Mouse (Mus musculus) frontal cortex, postnatal 25 days (tissue): ENCODE data around the gene Ktn1.

Source experiments
- DNase-seq, 2 experiments: peaks; one replicate each; pipeline ENCODE4 v3.0.0; 2022; ENCODE audit warnings: low spot score in 2 of 2

Gene Ktn1

DNA sequence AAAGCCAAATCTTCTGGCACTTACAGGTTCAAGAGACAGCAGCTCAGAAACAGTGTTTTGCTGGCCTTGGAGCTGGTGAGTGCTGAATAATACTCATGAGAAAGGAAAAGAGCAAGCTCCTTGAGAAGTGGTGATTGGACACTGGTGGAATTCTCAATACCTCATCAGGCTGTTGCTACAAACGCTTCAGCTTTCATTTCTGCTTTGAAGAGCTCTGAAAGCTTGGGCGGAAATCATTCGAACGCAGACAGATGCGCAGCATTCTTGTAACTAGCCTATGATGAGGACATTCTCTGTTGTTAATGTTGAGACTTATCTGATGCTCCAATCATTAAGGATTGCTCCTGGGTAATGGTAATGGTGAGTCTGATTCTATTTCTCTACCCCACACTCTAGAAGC, at the start of gene Ktn1:
Gene Ktn1 (plus strand): TSS at position 231 of the 400 bp plus-strand sequence.
- DNase-seq: no peak

DNA sequence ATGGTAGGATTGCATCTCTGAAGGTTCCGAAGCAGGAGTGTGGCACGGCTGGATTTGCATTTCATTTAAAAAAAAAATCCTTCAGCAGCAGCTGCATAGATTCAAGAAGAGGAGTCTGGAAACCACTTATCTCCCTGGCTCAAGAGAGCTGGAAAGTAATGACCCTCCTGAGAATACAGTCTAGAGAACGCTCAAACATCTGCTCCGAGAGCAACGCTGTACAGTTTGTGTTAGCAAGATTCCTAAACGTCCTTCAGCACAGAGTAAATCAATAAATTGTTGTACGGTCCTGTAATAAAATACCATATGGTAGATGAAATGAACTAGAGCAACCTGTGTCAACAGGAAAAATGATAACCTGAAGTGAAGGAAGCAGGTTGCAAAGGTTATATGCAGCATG, 35.0 kb upstream of the Ktn1 start:
- no peak for DNase-seq

DNA sequence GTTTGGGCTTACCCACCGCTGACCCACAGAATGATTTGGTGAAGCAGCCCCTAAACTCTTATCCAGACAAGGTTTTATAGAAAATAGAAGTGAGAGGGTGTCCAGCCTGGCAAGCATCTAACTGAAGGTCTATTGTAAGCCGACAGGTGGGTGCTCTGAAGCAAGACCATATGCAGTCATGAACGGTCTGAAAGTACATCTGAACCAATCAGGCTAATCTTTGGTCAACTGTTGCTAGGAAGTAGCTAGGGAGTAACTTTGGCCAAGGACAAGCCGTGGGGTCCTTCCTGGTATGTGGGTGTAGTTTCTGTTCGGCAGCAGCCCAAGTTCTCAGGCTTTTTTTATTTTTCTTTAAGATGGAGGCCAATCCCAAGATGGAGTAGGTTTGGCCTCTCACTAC, 29.4 kb upstream of the Ktn1 start:
- DNase-seq: no peak

DNA sequence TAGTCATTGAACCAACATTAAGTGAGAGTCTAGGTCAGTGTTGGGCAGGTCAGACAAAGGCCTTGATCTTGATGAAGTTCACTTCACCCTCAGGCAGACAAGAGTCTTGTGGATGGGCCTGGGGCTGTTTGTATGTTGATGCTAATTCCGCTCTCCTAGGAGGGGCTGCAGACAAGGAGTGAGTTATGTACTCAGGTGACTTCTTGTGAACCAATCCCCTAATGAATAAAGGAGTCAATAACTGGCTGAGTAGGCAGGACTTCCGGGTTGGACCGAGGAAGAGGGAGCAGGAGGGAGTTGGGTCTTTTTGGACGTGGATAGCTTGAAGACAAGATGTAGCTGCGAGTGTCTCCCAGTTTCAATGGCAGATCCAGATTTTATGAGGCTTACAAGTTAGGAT, 26.3 kb upstream of the Ktn1 start:
- DNase-seq: no peak

DNA sequence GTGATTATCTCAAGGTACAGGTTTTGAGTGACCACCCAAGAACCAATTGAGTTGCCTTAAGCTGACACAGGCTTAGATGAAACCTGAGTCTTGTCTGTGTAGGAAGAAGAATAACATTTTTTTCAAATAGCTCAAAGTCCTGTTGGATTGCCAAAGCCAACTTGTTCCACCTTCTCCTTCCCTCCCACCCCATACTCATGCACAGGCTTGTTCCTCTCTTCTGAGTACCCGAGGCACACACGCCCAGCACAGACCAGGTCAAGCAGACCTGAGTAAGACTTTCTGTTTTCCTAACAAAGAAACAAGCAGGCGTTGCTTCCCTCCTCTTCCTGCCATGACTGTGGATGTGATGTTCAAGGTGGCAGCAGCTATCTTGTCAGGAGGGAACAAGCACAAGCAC, 23.4 kb upstream of the Ktn1 start:
- no peak for DNase-seq

DNA sequence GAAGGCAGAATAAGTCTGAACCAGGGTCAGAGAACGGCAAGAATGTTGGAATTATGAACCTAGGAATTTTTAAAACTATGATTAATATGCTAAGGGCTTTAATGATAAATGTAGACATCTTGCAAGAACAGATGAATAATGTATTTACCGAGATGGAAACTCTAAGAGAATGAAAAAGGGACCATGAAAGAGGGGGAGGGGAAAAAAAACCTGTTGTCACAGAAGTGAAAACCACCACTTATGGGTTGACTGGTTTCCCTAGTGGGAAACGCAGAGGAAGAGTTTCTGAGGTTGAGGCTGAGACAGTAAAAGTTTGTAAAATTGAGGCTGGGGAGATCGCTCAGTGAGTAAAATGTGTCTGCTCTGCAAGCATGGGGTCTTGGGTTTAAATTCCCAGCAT, 22.1 kb upstream of the Ktn1 start:
- no peak for DNase-seq

DNA sequence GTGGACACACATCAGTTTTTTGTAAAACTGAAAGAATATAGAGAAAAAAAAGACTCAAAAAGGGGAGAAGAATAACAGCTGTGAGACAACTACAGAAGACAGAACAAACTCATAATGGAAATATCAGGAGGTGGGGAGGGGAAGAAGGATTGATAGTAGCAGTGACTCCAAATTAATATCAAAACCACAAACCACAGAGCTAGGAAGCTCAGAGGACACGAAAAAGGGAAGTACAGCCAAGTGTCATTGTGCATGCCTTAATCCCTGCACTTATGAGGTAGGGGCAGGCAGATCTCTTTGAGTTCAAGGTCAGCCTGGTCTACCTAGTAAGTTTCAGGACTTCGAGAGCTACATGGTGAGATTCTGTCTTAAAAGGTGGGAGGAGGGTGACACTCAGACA, 21.4 kb upstream of the Ktn1 start:
- no peak for DNase-seq

DNA sequence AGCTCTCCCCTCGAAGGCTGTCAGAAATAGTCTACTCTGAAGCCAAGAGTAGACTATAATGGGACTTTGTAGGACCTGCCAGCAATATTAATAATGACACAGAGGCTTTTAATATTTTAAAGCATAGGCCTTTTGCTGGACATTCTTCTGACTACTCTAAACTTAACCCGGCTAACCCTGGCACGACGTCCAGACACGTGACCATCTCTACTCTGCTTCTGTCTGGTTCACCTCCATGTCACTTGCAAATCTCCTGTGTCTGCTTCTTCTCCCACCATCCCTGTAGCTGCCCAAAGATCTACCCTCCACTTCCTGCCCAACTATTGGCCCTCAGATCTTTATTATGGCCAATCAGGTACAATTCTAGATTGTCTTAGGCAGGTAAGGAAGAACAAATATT, 20.9 kb upstream of the Ktn1 start:
- DNase-seq: no peak

DNA sequence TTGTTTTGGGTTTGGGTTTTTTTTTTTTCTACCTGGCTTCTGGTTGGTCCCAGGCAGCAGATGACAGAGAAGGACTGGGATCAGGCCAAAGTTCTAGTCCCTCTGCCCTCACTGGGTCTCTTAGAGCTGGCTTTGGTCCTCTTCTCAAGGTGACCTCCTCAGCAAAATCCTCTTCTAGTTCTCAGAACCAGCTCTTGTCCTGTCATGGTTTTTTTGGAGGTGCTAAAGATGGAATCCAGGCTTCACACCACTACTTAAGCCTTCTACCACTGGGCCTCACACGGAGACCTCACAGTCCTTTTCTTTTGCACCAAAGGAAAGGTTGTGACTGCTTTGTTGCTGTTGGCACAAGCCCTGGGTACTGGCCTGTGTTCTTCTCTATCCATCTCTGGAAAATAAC, 15.8 kb upstream of the Ktn1 start:
- no peak for DNase-seq

DNA sequence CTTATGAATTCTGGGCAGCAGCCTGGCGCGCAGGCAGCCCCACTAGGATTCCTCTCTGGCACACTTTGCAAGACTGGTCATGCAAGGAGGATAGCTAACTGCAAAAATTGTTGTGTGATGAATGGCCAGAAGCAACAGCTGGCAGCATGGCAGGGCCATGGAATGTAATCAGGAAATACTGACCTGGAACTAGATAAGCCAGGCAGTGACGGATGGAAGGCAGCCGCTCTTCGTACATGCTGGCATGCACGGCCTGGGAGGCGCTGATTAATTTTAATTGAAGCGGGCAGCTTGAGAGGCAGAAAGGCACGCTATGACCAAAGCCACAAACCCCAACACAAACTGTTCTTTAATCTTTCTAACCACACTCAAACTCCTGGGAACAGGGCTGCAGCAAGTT, 13.8 kb upstream of the Ktn1 start:
- DNase-seq: no peak

DNA sequence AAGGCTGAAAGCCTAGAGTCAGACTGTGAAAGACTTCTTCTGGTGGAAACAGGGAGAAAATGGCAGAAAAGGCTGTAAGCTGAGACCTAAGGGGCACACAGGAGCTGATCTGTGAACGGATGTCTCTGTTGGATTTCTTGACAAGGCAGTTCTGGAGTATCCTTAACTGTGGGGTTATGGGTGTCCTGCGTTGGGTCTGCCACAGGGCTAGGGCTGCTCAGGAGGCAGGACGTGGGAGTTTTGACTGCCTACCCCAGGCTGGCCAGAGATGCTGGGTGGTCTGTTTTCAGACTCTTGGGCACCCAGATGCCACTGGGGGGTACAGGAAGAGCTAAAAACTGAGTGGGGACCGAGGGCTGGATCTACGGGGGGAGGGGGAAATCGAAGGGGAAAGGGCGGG, 13.4 kb upstream of the Ktn1 start:
- no peak for DNase-seq

DNA sequence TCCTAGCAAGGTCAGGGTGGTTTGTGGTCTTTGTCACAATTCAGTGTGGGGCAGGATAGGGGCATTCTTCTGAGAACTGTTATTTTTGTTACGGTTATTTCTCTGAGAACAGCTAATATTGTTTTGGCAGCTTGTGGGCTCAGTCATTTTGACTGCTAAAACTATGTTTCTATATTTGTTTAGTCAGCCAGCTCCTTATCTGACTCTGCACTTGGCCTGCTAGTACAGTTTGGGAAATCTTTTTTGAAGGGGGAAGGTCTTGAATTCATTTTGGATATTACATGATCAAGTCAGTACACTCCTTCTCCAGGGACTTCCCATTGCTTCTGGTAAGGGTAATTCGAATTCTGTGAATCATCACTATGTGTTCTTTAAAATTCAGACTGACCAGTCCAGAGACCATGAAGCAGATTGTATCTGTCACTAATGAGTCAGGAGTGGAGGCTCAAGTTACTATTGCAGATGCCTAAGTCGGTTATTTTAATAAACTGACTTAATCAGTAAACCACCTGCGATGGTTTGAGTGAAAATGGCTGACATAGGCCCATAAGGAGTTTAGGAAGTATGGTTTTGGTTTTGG, 9.8 kb upstream of the Ktn1 start:
- DNase-seq: no peak

DNA sequence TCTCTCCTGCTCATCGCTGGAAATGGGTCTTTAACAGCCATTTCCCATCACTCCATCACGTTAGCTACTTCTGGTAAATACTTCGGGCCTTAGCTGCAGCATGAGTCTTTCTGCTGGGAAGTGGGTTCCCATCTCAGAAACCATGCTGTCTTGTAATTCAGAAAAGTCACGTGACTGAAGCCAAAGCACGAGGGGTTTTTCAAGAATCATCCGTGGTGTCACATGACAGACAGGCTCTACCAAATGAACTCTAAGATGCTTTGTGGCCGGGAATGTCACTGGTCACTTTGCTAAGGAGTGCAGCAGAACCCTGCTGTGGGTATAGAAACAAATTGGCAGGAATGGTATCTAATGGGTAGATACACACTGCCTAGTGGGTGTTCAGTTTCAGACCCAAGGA, 2.6 kb upstream of the Ktn1 start:
- no peak for DNase-seq

DNA sequence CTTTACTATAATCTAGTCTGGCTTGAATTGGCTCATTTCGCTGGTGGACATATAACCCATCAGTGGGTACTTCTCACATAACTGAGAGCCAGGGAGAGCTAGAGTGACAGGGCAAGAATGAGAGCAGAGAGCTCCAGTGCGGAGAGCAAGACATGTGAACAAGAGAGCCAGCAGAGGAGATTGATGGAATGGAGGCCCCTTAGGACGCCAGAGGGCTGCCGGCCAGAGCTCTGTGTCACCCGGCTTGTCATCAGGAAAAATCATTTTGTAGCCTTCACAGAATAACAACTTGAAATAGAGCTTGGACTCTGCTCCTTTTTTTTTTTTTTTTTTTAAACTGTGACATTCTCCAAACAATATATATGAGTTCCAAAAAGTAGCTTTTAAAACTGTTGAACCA, 2.0 kb upstream of the Ktn1 start:
- no peak for DNase-seq

DNA sequence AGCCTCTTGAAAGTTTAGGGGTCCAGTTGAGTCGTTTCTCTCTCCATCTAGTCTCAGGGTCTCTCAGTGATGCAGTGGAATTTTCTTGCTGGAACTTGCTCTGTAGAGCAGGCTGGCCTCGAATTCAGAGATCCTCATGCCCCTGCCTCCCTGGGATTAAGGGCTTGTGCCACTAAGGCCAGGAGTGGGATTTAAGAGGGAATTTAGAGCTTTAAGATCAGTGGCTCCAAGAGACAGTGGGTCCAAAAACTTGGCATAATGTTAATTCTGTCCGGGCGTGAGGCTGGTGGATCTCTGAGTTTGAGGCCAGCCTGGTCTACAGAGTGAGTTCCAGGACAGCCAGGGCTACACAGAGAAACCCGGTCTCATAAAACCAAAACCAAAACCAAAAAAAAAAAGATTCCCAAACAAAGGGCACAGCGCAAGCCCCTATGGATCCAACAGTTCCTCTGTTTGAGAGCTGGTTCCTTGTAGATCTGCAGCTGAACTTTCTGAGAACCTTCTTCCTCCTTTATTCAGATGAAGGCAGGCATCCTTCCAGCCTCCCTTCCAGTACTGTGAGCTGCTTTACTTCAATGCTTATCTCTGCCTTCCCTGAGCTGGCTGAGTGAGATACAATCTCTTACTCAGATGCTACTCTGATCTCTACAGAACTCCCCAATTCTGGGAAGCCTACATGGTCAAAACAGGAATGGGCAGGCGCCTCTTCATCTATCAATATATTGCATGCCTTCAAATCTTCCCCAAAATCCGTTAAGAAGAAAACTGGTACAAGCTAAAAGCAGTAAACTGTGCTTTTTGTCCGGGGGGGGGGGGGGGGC, 1.3 kb upstream of the Ktn1 start:
- no peak for DNase-seq

DNA sequence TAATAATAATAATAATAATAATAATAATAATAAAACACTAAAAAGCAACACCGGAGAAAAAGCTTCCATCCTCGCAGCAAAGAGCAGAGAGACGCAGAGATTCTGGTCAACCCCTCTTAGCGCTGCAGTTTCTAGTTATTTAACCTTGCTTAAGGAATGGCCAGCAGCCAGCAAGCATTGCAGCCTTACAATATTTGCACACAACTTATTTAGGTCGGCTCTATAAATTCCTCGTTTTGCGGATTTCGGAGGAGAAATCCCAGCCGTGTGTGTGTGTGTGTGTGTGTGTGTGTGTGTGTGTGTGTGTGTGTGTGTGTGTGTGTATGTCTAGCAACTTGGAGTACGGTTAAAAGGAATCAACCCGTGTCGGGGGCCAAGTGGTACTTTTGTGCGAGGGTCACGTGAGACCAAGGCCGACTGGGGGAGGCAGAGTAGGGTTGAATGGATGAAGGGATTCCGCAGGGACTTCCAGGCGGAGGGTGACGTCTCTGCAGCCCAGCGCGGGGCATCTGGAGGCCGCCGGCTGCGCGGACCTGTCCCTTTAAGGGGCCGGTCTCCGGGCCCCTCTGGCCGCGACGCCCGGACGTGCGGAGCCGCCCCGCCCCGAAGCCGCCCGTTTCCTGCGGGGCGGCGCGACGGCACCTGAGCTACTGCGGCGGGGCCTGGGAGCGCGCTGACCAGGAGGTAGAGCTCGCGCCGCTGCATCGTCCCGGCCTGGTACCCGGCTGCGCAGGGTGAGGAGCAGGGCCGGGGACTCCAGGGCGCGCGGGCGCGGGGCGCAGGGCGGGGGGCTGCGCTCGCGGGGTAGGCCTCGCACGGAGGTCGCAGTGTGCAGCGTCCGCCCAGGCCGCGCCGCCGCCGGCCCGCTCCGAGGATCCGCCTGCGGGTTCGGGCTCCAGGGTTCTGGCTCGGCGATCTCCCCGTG, 720 bp downstream of the Ktn1 start:
- peak; percentile 65 to 71 for DNase-seq

DNA sequence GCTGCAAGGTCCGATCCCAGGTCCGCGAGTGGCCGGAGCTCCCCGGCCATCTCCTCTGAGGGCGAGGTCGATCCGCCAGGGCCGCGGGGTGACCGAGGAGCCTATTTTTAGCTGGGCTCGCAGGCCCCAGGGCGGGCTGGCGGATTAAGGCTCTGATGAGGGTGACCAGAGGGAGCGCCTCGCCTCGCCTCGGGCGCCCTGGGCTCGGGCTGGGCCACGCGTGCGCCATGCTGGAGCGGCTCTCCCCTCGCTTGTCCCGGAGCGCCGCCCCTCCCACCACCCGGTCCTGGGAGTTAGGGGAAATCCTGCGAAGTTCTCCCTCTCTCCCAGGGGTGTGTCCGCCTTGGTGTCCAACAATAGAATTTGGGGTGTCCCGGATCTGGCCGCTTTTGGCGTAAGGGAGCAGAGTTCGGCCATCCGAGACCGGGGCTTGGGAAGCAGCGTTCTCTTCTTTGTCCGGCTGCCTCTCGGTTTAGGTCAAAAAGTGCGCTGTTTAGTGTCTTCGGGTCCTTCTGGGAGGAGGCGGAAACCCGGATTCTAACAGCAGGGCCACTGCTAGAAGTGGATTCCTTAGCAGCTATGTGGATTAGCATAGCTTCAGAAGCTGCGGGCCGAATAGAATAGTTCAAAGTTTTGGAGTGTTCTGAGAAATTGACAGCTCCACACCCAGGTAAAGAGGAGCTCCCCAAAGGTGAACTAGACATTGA, 1.5 kb downstream of the Ktn1 start:
- DNase-seq: peak in 1 of 2 experiments; percentile 11

DNA sequence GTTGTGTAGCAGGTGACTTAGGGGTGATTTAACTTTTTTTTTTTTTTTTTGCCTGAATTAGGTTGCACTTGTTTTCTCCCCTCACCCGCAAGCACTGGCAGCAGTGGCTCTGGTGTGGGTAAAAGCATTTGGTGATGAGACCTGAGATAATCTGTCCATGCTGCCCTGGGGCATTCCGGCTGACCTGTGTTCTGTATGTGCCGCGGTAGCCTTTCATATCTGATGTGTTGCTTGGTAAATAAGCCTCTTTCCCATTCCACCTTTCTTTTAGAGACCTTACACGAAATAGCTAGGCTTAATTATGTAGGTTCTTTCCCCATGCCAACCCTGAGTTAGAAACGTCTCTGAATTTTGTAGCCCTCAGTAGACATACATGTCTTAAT, 2.1 kb downstream of the Ktn1 start:
- DNase-seq: no peak

DNA sequence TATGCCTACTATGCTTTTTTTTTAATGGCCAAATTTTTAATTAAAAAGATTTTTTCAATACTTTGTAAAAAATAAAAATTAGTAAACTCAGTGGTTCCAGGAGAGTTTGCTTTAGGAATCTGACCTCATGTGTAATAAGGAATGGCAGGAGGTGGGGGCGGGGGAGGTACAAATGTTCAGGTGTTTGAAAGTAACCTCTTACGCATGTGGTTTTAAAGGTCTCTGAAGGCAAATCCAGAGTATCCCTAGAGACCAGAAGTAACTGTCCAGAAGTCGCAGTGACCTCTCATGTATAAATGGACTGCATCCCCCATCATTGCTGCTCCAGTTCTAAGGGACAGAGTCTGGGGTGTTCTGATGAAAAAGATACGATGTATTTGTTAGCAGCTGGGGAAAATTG, 3.0 kb downstream of the Ktn1 start:
- no peak for DNase-seq

DNA sequence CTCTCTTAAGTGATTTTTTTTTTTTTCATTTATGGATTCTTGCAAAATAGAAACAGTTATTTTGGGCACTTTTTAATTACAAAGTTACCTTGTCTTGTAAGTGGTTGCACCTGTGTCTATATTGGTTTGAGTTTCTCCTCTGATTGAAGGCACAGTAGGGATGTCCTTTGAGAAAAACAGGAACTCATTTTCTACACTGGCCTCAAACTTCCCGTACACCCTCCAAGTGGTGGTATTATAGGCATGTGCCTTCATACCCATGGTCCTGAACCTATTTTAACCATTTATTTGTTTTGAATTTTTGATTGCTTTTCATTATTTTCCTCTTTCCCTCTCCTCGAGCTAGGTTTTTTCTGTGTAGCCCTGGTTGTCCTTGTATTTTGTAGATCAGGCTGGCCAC, 7.2 kb downstream of the Ktn1 start:
- DNase-seq: no peak

DNA sequence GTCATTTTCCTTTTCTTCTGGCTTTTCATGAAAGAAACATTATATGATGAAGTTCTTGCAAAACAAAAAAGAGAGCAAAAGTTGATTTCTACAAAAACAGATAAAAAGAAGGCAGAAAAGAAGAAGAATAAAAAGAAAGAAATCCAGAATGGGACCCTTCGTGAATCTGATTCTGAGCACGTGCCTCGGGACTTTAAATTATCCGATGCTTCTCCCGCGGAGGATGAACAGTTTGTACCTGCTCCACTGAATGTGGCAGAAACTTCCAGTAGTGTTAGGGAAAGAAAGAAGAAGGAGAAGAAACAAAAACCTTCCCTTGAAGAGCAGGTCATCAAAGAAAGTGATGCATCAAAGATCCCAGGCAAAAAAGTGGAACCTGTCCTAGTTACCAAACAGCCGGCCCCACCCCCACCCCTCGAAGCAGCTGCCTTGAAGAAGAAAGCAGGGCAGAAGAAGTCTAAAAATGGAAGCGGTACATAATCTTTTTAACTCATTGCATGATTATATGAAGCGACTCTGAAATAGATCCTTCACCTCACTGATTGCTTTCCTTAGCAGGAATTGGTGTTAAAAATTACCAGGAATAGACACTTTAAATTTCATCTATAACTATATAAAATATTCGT, 15.7 kb downstream of the Ktn1 start:
- no peak for DNase-seq

DNA sequence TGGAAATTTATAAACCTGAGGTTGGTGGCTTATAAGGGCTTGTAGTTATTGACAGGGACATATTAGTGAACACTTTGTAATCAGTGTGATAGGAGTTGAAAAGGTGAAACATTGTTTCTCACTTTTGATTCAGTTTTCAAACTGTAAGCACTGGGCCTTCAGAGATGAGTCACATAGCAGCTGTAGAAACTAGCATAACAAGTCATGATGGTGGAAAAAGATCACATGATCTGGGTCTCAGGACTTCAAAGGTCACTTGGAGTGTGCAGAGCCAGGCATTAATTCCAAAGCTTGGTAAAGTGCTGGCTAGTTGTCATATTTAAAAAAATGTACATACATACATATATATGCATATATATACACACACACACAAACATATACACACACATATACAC, 16.2 kb downstream of the Ktn1 start:
- no peak for DNase-seq
